Mouse (Mus musculus) midbrain, embryonic 15.5 days (tissue): ENCODE results near the gene Cdh4. TPM values are rescaled to one million over a fixed set of nuclear protein-coding genes. Genes with fewer than 3 reads are reported as not detected.

Experiments used
- ATAC-seq: fragments of 200-750 bp; cut with Nextera tagmentation; replicated peaks from 2 replicates; pipeline ENCODE4 v1.8.0; 2017; ENCODE audit warnings: moderate TSS enrichment
- H3K27ac ChIP-seq: fragments of 300-500 bp; sonication (generic); 2 replicates; pipeline ENCODE4 v1.5.1; 2015; ENCODE audit warnings: mild to moderate bottlenecking, inconsistent platforms
- H3K27me3 ChIP-seq: fragments of 300-500 bp; sonication (generic); replicated peaks from 2 replicates; pipeline ENCODE4 v1.6.1; 2015; ENCODE audit warnings: inconsistent platforms
- H3K36me3 ChIP-seq: fragments of 300-500 bp; sonication (generic); replicated peaks from 2 replicates; pipeline ENCODE4 v1.6.1; 2015; ENCODE audit warnings: inconsistent platforms
- H3K4me1 ChIP-seq: fragments of 300-500 bp; sonication (generic); 2 replicates; pipeline ENCODE4 v1.6.1; 2015; ENCODE audit warnings: inconsistent platforms
- H3K4me2 ChIP-seq: fragments of 300-500 bp; sonication (generic); 2 replicates; pipeline ENCODE4 v1.6.1; 2015; ENCODE audit warnings: inconsistent platforms, mild to moderate bottlenecking, moderate library complexity
- H3K4me3 ChIP-seq: fragments of 300-500 bp; sonication (generic); 2 replicates; pipeline ENCODE4 v1.5.1; 2015; ENCODE audit warnings: mild to moderate bottlenecking, inconsistent platforms
- H3K9ac ChIP-seq: fragments of 300-500 bp; sonication (generic); 2 replicates; pipeline ENCODE4 v1.6.1; 2015; ENCODE audit warnings: mild to moderate bottlenecking, inconsistent platforms
- H3K9me3 ChIP-seq: fragments of 300-500 bp; sonication (generic); 2 replicates; pipeline ENCODE4 v1.6.1; 2016; ENCODE audit warnings: inconsistent platforms
- WGBS: fragments of 180-500 bp; shearing (Covaris S2); methylation state at CpG from one replicate; pipeline ENCODE4 v1.1.7; 2015; ENCODE audit warnings: mixed read lengths; 5-methylcytosine and 5-hydroxymethylcytosine counted together
- polyA plus RNA-seq: library from polyadenylated mRNA; unstranded; fragments of >200 nt; fragmentation: Nextera tagmentation; extraction: Ambion mirVana; gene quantifications from 2 replicates; pipeline ENCODE4 v1.2.1, GENCODE M21; 2015

Cdh4 gene
- polyA plus RNA-seq, 1 experiment from 2014 or later = 63.9 TPM

DNA sequence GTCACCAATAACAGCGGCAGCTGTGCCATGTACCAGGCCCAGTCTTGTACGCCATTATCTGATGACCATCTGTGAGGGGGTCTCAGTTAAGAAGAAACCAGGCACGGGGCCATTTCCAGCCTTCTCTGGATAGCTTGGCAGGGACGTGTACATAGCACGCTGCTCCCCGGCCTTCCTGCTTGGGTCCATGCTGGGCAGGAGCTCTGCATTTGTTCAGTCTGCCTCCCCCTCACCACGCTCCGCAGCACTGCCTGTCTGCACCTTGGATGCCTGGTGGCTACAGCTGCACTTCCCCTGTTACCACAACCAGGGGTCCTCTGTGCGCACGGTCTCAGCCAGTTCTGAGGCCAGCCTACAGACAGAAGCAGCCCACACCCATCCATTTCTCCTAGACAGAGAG is 163.0 kb downstream of the Cdh4 start:
- Histone ChIP-seq H3K9me3 (no peaks in the 10 kb centered on the region), H3K4me3 (no peak overlapping the region), H3K27ac (no peak overlapping the region), H3K9ac (no peak overlapping the region), H3K4me2 (no peak overlapping the region), H3K27me3 (no peaks in the 10 kb centered on the region), H3K36me3 (no peaks in the 10 kb centered on the region), H3K4me1 (no peaks in the 10 kb centered on the region)
- 0 out of 2 replicates have a peak, but pooled peaks have one; percentile 27 for ATAC-seq
- 82% methylated on average over 10 of the region's 10 CpGs for WGBS

DNA sequence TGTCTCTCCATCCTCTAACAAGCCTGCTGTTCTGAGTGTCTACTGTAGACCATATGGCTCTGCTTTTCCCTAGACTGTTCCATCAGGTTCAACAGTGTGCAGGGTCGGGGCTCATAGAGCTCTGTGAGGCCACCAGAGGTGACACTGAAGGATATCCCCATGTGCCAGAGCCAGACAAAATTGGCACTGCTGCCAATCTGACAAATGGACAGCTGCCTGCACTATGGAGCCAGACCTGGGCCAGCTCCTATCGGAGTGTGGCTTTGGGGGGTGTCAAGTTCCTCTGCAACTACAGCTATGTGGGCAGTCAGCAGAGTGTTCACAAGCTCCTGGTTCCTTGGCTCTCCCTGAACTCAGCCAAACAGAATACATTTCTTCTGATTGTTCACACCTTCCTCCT is 164.1 kb downstream of the Cdh4 start:
- 87% methylated on average over 2 of the region's 2 CpGs for WGBS
- H3K4me1 ChIP-seq = no peaks in the 10 kb centered on the region

DNA sequence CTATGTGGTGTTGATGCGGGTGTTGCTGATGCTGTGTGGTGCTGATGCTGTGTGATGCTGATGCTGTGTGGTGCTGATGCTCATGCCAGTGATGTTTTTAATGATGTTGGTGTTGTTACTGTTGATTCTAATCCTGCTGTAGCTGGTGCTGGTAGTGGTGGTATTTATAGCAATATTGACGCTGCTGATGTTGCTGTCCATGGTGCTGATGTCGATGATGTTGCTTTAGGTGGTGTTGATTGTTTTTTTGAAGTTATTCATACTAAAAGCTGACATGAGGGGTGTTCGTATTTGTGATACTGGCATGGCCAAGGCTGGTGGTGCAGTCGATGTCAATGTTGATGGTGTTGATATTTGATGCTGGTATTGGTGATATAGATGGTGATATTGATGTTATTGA is 173.7 kb downstream of the Cdh4 start:
- ATAC-seq = no peak
- WGBS = 66% methylated on average over 5 of the region's 5 CpGs
- Histone ChIP-seq H3K36me3 (no peaks in the 10 kb centered on the region), H3K27me3 (no peaks in the 10 kb centered on the region), H3K9ac (no peak overlapping the region), H3K27ac (no peak overlapping the region), H3K4me1 (no peaks in the 10 kb centered on the region), H3K4me2 (no peak overlapping the region), H3K9me3 (no peaks in the 10 kb centered on the region), H3K4me3 (no peak overlapping the region)

More for the DNA sequence above, 164.1 kb downstream of the Cdh4 start:
- no peak overlapping the region for H3K4me2 ChIP-seq
- H3K27ac ChIP-seq = no peak overlapping the region
- no peak overlapping the region for H3K4me3 ChIP-seq
- ATAC-seq = no peak
- no peaks in the 10 kb centered on the region for H3K27me3 ChIP-seq
- no peaks in the 10 kb centered on the region for H3K36me3 ChIP-seq
- H3K9me3 ChIP-seq = no peaks in the 10 kb centered on the region
- no peak overlapping the region for H3K9ac ChIP-seq

DNA sequence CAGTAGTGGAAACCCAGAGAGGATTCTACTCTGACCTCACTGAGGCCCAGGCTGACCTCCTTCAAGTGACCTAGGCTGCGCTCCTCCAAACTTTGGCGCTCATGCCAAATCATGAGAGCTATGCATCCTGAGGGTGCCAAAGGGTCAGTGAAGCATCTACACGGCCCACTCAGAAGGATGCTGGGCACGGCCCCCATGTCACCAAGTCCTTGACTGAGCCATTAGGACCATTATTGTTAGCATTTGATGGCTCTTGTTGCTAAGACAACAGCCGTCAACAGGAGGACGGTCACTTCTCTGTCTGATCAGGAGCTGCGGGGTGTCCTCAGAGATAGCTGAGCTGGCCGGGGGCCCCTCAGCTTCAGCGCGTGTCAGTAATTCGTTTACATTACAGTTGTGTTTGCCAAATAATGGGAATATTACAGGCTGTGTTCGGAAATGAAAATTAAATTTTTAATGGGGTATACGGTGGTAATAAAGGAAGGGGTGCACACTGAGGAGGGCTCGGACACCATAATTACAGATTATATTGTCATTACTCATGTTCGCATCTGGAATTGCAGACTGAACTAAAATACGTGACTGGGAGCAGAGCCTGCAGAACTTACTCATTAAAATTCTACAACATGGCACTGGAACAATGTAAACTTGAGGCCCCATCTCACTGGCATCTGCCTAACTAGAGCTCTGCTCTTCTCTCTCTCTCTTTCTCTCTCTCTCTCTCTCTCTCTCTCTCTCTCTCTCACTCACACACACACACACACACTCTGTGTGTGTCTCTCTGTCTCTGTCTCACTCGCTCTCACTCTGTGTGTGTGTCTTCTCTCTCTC is 181.6 kb downstream of the Cdh4 start:
- peaks cover 11% of the 10 kb centered on the region for H3K4me1 ChIP-seq
- WGBS = 62% methylated on average over 17 of the region's 17 CpGs
- no peaks in the 10 kb centered on the region for H3K27me3 ChIP-seq
- no peaks in the 10 kb centered on the region for H3K9me3 ChIP-seq
- 0 out of 2 replicates have a peak, but pooled peaks have one; percentile 22 for ATAC-seq
- H3K27ac ChIP-seq = no peak overlapping the region
- no peak overlapping the region for H3K4me3 ChIP-seq
- H3K9ac ChIP-seq = no peak overlapping the region
- no peak overlapping the region for H3K4me2 ChIP-seq
- H3K36me3 ChIP-seq = no peaks in the 10 kb centered on the region

DNA sequence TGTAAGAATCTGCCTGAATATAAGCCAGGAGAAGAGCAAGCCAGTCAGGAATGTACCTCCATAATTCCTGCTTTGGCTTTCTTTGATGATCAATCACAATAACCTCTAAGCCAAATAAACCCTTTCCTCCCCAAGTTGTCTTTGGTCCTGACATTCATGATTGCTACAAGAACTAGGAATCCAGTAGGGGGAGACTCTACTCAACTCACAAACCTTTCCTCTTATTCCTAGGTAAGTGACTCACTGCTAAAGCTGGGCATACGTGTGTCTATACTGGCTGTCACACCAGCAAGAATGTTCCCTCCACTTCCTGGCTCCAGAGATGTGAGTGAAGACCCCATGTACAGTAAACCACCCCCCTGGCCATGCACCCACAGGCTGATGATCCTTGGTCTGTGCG is 185.3 kb downstream of the Cdh4 start:
- no peak for ATAC-seq
- Histone ChIP-seq H3K27ac (no peak overlapping the region), H3K36me3 (no peaks in the 10 kb centered on the region), H3K4me3 (no peak overlapping the region), H3K4me2 (no peak overlapping the region), H3K4me1 (peaks cover 11% of the 10 kb centered on the region), H3K9ac (no peak overlapping the region), H3K9me3 (no peaks in the 10 kb centered on the region), H3K27me3 (no peaks in the 10 kb centered on the region)
- WGBS = 90% methylated on average over 2 of the region's 2 CpGs

DNA sequence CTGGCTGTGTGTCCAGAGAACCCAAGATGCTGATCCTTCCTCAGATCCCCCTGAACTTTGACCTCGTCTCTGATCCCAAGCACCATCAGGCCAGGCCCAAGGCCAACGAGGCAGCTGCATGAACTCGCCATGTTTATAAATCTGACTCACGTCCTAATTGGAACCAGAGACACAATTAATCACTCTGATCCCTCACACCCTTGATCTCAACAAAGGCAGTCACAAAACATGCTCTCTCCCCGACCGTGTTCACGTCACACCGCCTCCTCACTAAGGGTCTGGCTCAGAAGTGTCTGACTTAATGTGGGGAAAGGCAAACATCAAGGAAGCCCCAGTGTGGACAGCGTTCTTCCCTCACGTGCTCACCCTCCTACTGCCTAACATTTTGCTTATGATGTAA is 188.5 kb downstream of the Cdh4 start:
- H3K27me3 ChIP-seq = no peaks in the 10 kb centered on the region
- H3K9ac ChIP-seq = no peak overlapping the region
- ATAC-seq = no peak
- no peak overlapping the region for H3K4me3 ChIP-seq
- no peak overlapping the region for H3K27ac ChIP-seq
- H3K9me3 ChIP-seq = no peaks in the 10 kb centered on the region
- H3K36me3 ChIP-seq = no peaks in the 10 kb centered on the region
- 67% methylated on average over 10 of the region's 10 CpGs for WGBS
- H3K4me2 ChIP-seq = no peak overlapping the region
- peaks cover 4% of the 10 kb centered on the region for H3K4me1 ChIP-seq

DNA sequence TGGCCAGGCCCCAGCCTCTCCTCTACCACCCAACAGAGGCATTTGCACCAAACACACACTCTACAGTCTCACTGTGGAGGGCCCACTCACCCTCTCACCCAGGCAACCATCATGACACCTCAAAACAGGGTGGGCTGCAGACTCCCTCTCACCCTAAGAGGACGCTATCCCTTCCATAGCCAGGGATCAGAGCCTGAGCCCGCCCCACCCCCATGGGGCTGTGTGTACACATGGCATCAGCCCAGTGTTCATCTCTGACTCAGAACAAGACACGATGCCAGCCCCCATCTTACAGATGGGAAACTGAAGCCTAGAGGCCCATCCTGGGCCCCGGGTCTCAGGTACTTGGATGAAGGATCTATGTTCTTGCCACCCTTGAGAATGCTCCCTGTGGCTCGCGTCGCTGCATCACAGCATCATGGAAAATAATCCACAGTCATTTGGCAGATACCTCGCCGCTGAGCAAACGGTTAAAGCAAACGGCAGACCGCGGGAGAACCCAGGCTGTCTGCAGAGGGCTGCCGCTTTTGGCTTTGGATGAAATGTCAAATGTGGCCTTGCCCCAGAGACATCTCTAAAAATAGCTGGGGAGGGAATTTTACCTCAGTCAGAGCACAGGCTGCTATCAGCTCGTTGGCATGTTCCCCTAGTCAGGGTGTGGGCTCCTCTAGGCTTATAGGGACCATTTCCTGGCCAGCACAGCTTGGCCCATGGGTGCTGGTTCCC is 198.5 kb downstream of the Cdh4 start:
- H3K4me3 ChIP-seq = no peak overlapping the region
- no peak overlapping the region for H3K4me2 ChIP-seq
- no peak overlapping the region for H3K27ac ChIP-seq
- no peaks in the 10 kb centered on the region for H3K9me3 ChIP-seq
- H3K27me3 ChIP-seq = no peaks in the 10 kb centered on the region
- H3K4me1 ChIP-seq = peaks cover 4% of the 10 kb centered on the region
- no peak overlapping the region for H3K9ac ChIP-seq
- WGBS = 90% methylated on average over 15 of the region's 15 CpGs
- ATAC-seq = no peak; the same call in 1 of the 2 replicates
- no peaks in the 10 kb centered on the region for H3K36me3 ChIP-seq

DNA sequence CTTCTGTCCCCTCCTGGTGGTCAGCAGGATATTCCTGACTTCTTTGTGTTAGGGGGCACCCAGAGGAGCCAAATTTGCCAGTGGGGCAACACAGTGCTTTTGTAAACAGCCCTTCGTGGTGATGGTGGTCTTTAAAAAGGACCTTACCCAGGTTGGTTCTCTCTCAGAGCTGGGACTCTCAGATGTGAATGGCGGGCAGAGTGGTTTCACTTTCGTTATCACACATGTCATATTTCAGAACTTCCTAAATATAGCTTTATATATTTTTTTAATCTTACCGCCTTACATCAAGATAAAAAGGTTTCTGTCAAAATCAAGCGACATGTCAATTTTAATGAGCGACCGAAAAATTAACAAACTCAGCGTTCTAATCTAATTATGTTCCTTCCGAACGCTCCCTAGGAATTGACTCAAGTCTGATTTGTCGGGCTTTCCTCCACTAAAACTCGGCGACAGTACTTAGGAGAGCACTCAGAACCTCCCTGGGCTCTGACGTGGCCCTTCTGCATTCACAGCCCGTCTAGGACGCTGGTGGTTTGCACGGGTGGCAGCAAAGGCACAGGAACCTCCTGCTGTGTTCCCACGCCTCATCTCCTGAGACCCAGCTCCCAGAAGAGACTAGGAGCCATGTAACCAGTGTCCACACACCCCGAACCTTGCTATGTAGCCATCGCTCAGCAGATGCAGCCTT is 206.5 kb downstream of the Cdh4 start:
- ATAC-seq = no peak
- WGBS = 67% methylated on average over 20 of the region's 20 CpGs
- no peaks in the 10 kb centered on the region for H3K9me3 ChIP-seq

DNA sequence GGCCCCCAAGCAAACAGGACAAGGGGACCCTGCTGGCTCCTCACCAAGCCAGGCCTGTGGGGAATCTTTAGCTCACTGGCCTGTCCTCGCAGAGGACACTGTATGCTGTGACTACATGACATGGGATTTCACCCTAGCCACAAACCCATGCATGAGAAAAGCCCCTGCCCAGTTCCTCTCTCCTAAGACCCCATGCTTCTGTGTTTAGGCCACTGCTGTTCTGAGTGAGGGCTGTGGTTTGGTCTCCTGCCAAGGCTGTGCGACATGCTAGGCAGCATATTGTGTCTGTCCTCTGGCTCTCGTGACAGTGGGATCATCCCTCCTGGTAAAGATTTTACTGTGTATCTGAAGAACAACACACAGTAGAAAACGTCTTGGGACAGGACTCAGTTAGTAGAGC is 207.1 kb downstream of the Cdh4 start:
- Histone ChIP-seq H3K4me1 (peaks cover 14% of the 10 kb centered on the region), H3K36me3 (no peaks in the 10 kb centered on the region), H3K27me3 (no peaks in the 10 kb centered on the region), H3K9ac (no peak overlapping the region), H3K4me2 (no peak overlapping the region), H3K27ac (no peak overlapping the region), H3K9me3 (no peaks in the 10 kb centered on the region), H3K4me3 (no peak overlapping the region)
- no peak for ATAC-seq
- 59% methylated on average over 4 of the region's 4 CpGs for WGBS

More for the DNA sequence above, 206.5 kb downstream of the Cdh4 start:
- Histone ChIP-seq H3K36me3 (no peaks in the 10 kb centered on the region), H3K4me2 (no peak overlapping the region), H3K4me3 (no peak overlapping the region), H3K27me3 (no peaks in the 10 kb centered on the region), H3K4me1 (peaks cover 11% of the 10 kb centered on the region), H3K9ac (no peak overlapping the region), H3K27ac (no peak overlapping the region)

DNA sequence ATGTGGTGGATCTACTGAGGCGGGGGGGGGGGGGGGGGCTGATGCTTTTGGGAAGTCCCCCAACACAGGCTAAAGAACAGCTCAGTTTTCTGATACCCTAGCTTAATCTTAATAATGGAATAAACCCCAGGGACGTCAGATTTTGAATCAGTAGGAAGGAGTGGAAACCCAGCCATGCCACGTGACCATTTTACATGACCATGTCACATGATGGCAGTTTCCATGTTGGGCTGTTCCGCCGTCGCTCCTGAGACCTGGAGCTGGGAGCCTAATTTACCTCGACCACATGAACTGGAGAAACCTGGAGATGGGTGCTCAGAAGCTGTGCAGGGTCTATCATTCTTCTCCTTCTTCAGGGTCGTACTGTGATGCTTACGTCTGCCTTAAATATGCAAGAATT is 207.9 kb downstream of the Cdh4 start:
- WGBS = 81% methylated on average over 9 of the region's 9 CpGs
- Histone ChIP-seq H3K4me3 (no peak overlapping the region), H3K4me2 (no peak overlapping the region), H3K9me3 (no peaks in the 10 kb centered on the region), H3K27me3 (no peaks in the 10 kb centered on the region), H3K9ac (no peak overlapping the region), H3K4me1 (peaks cover 14% of the 10 kb centered on the region), H3K27ac (no peak overlapping the region), H3K36me3 (no peaks in the 10 kb centered on the region)
- no peak for ATAC-seq

DNA sequence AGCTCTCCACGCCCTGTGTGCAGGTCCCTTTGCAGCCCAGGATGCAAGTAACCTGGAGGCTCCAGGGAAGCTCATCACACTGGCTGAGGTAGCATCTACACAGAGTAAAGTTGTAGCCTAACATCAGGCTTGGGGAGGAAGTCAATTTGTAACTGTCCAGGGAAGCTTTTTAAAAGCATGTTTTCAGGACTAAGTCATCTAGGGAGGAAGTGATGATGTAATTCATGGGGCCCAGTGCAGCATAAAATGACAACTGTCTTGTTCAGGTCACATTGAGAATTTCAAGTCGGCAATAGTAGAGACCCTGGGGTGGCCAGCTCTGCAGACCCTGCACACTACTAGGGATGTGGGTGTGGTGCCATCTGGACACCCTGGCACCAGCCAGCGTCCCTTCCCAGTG is 213.3 kb downstream of the Cdh4 start:
- WGBS = 90% methylated on average over 3 of the region's 3 CpGs

DNA sequence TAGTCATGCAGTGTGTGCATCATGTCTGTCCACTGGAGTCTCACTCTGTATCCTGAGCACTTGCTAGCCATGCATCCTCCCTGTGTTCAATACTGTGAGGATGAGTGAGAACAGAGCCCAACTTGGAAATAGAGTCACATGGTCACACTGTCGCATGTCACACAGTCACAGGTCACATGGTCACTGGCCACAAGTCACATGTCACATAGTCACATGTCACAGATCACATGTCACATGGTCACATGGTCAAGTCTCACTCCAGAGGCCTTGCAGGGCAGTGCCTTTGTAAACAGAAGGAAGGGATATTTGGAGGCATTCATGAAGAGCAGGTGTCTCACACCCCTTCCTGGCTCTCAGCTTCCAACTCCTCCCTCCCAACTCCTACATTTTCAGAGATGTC is 217.0 kb downstream of the Cdh4 start:
- no peak overlapping the region for H3K4me3 ChIP-seq
- H3K27ac ChIP-seq = no peak overlapping the region

More for the DNA sequence above, 213.3 kb downstream of the Cdh4 start:
- Histone ChIP-seq H3K9ac (no peak overlapping the region), H3K27ac (no peak overlapping the region), H3K27me3 (no peaks in the 10 kb centered on the region), H3K4me1 (peaks cover 12% of the 10 kb centered on the region), H3K9me3 (no peaks in the 10 kb centered on the region), H3K4me3 (no peak overlapping the region), H3K4me2 (no peak overlapping the region), H3K36me3 (no peaks in the 10 kb centered on the region)
- ATAC-seq = no peak

More for the DNA sequence above, 217.0 kb downstream of the Cdh4 start:
- no peak overlapping the region for H3K4me2 ChIP-seq
- H3K9ac ChIP-seq = no peak overlapping the region
- no peaks in the 10 kb centered on the region for H3K36me3 ChIP-seq
- no peaks in the 10 kb centered on the region for H3K9me3 ChIP-seq
- peaks cover 18% of the 10 kb centered on the region for H3K4me1 ChIP-seq
- H3K27me3 ChIP-seq = 0 out of 2 replicates have a peak, but pooled peaks cover 12% of the 10 kb centered on the region
- no peak for ATAC-seq
- WGBS = 94% methylated on average over 1 of the region's 1 CpGs
